Mouse (Mus musculus) embryonic facial prominence, embryonic 11.5 days (tissue): ENCODE results near the gene Shpk. TPM values are rescaled to one million over a fixed set of nuclear protein-coding genes. Genes with fewer than 3 reads are reported as not detected.

Experiments used
- ATAC-seq: fragments of 200-750 bp; cut with Nextera tagmentation; replicated peaks from 2 replicates; pipeline ENCODE4 v1.8.0; 2017; ENCODE audit warnings: low read depth; ENCODE audit not compliant: insufficient number of reproducible peaks, low FRiP score, low TSS enrichment
- DNase-seq: peaks from one replicate; pipeline ENCODE4 v3.0.0-alpha.2; 2015; ENCODE audit warnings: low spot score
- H3K27ac ChIP-seq: fragments of 300-500 bp; sonication (generic); replicated peaks from 2 replicates; pipeline ENCODE4 v1.5.1; 2014; ENCODE audit warnings: mild to moderate bottlenecking, low read depth, low read length, control low read depth
- H3K27me3 ChIP-seq: fragments of 300-500 bp; sonication (generic); 2 replicates; pipeline ENCODE4 v1.6.1; 2014; ENCODE audit warnings: mild to moderate bottlenecking, low read length, moderate library complexity, mixed read lengths; ENCODE audit not compliant: control insufficient read depth, insufficient read depth
- H3K36me3 ChIP-seq: fragments of 300-500 bp; sonication (generic); replicated peaks from 2 replicates; pipeline ENCODE4 v1.6.1; 2014; ENCODE audit warnings: low read depth, mild to moderate bottlenecking, low read length, moderate library complexity, mixed read lengths; ENCODE audit not compliant: control insufficient read depth, insufficient read depth
- H3K4me1 ChIP-seq: fragments of 300-500 bp; sonication (generic); 2 replicates; pipeline ENCODE4 v1.6.1; 2014; ENCODE audit warnings: low read length, mixed read lengths; ENCODE audit not compliant: control insufficient read depth, insufficient read depth
- H3K4me2 ChIP-seq: fragments of 300-500 bp; sonication (generic); 2 replicates; pipeline ENCODE4 v1.6.1; 2014; ENCODE audit warnings: low read depth, mild to moderate bottlenecking, control low read depth, low read length, moderate library complexity
- H3K4me3 ChIP-seq: fragments of 300-500 bp; sonication (generic); 2 replicates; pipeline ENCODE4 v1.5.1; 2014; ENCODE audit warnings: low read depth, low read length, control low read depth
- H3K9ac ChIP-seq: fragments of 300-500 bp; sonication (generic); replicated peaks from 2 replicates; pipeline ENCODE4 v1.6.1; 2014; ENCODE audit warnings: mild to moderate bottlenecking, control low read depth, low read length
- H3K9me3 ChIP-seq: fragments of 300-500 bp; sonication (generic); replicated peaks from 2 replicates; pipeline ENCODE4 v1.6.1; 2016; ENCODE audit warnings: mild to moderate bottlenecking, low read length, inconsistent platforms, mixed read lengths; ENCODE audit not compliant: control insufficient read depth
- WGBS: fragments of 180-500 bp; shearing (Covaris S2); extraction: QIAGEN DNeasy Blood & Tissue Kit; methylation state at CpG from one replicate; pipeline ENCODE4 v1.1.7; 2014; 5-methylcytosine and 5-hydroxymethylcytosine counted together
- polyA plus RNA-seq: library from polyadenylated mRNA; unstranded; fragments of >200 nt; fragmentation: Nextera tagmentation; extraction: Ambion mirVana; gene quantifications from 2 replicates; pipeline ENCODE4 v1.2.1, GENCODE M21; 2014

The Shpk gene
- polyA plus RNA-seq, 1 experiment from 2014 or later, result 1.0 TPM

DNA sequence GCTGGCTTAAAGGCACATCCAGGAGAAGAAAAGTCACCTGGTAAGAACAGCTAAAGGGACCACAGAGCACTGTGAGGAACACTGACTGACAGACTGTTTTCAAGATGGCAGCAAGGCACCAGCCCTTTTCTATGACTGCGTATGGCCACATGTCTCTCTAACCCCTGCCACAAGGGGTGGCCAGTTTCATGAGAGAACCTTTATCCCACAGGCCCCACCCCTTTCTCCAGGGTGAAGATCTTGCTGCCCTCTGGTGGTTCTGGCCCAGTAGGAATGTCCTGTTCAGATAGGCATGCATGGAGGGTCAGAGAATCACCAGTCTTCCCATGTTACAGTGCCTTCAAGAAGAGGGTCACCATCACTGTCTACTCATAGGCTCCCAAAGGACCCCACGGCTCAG lies 24.7 kb downstream of the Shpk start:
- Histone ChIP-seq H3K9ac (no peak overlapping the region), H3K4me2 (no peak overlapping the region), H3K27ac (no peak overlapping the region), H3K4me1 (no peaks in the 10 kb centered on the region), H3K4me3 (no peak overlapping the region), H3K36me3 (no peaks in the 10 kb centered on the region), H3K27me3 (no peaks in the 10 kb centered on the region), H3K9me3 (no peaks in the 10 kb centered on the region)
- DNase-seq (no peak), ATAC-seq (no peak)
- WGBS, result 73% methylated on average over 2 of the region's 2 CpGs

DNA sequence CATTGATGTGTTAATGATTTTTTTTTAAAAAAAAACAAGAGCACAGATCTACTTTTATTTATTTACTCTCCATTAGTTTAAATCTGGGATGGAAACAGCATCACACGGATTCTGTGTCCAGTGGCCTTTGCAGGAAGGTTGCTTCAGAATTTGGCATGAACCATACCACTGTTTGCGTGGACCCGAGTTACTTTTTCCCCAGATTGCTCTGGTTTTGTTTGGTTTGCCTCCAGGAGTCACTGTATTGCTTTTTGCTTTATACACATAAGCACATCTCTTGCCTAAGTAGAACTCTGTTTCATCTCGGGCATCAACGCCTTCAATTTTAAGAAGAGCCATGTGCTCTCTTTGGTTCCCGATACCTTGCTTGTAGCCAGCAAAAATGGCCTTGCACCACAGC lies 26.6 kb downstream of the Shpk start:
- ATAC-seq (no peak), DNase-seq (no peak)
- H3K27ac ChIP-seq, result no peak overlapping the region
- H3K4me3 ChIP-seq, result no peak overlapping the region
- no peaks in the 10 kb centered on the region for H3K4me1 ChIP-seq
- no peaks in the 10 kb centered on the region for H3K36me3 ChIP-seq
- H3K9ac ChIP-seq, result no peak overlapping the region
- no peaks in the 10 kb centered on the region for H3K27me3 ChIP-seq
- H3K4me2 ChIP-seq, result no peak overlapping the region
- 90% methylated on average over 6 of the region's 6 CpGs for WGBS
- H3K9me3 ChIP-seq, result no peaks in the 10 kb centered on the region

DNA sequence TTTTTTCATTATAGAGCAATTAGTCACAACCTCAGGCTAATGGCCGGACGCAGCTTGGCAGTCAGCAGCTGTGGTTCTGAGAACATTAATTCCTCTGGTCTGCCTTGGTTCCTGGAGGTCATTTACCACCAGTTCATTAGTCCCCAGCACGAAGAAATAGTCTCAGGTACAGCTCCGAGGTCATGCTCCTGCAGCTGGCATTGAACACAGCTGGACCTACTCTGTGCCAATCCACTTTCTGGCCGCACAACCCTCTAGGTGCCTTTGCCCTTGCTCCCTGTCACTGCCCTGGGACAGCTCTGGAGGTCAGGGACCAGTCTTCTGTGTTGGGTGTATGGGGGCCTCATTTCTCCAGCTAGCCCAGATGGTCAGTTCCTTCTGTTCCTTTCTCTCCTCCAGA lies 29.6 kb downstream of the Shpk start:
- Histone ChIP-seq H3K27me3 (no peaks in the 10 kb centered on the region), H3K4me1 (no peaks in the 10 kb centered on the region), H3K4me2 (no peak overlapping the region), H3K9me3 (no peaks in the 10 kb centered on the region), H3K9ac (no peak overlapping the region), H3K27ac (no peak overlapping the region), H3K4me3 (no peak overlapping the region), H3K36me3 (no peaks in the 10 kb centered on the region)
- ATAC-seq (no peak), DNase-seq (no peak)
- 84% methylated on average over 5 of the region's 5 CpGs for whole genome bisulfite sequencing

DNA sequence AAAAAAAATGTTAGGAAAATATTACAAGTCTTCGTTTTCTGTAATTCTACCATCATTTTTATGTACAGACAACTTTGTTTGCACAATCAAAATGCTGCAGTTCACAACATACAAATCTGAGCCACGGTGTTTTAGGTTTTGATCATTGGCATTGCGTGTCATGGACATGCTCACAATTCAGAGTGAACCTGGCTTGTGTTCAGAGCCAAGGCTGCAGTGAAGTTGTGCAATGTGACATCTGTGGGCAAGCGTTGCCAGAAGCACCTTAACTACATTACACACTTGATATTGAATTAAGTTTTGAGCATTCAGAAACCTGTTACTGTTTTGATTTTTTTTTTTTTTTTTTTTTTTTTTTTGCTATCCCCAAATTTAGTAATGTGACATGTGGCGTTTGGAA lies 30.8 kb downstream of the Shpk start:
- Histone ChIP-seq H3K4me1 (no peaks in the 10 kb centered on the region), H3K36me3 (no peaks in the 10 kb centered on the region), H3K4me2 (no peak overlapping the region), H3K27me3 (no peaks in the 10 kb centered on the region), H3K9me3 (no peaks in the 10 kb centered on the region), H3K9ac (no peak overlapping the region), H3K27ac (no peak overlapping the region), H3K4me3 (no peak overlapping the region)
- ATAC-seq, result no peak
- WGBS, result 90% methylated on average over 5 of the region's 5 CpGs
- DNase-seq, result no peak

DNA sequence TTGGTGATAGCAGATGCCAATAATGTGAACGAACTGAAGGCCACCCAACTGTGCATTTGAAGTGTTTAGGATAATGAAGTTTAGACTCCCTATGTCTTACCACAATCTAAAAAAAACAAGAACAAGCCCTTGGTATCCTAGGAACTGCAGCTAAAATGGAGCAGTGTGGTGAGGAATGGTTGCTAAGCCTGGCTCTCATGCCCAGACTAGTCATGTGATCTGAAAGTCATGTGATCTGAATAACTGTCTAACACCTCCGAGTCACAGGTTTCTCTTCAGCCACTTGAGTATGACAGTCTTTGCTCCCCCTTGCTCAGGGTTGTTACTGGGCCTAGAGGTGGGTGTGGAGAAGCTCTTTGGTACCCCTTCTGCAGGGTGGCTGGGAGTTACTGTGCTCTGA lies 33.3 kb downstream of the Shpk start:
- H3K9ac ChIP-seq, result no peak overlapping the region
- no peak overlapping the region for H3K27ac ChIP-seq
- H3K4me1 ChIP-seq, result no peaks in the 10 kb centered on the region
- 68% methylated on average over 2 of the region's 2 CpGs for WGBS
- H3K9me3 ChIP-seq, result no peaks in the 10 kb centered on the region
- no peaks in the 10 kb centered on the region for H3K36me3 ChIP-seq
- no peaks in the 10 kb centered on the region for H3K27me3 ChIP-seq
- DNase-seq, result no peak
- H3K4me2 ChIP-seq, result no peak overlapping the region
- no peak overlapping the region for H3K4me3 ChIP-seq
- ATAC-seq, result no peak

DNA sequence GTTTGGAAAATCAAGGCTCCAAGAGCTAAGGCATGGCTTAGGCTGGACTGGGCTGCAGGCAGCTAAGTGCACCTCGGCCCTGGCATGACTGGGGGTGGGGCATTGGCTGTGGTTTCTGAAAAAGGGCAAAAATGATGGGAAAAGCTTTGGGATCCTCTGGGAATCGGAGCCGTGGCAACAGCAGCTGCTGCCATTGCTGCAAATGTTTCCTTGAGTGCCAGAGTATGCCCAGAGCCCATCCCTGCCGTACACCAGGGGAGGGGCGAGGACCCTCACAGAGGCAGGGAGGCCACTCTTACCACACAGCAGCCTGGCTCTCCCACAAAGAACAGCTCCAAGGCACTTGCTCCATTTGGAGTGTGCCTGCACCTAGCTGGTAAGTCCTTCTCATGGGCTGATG lies 34.7 kb downstream of the Shpk start, which contains the start of gene Trpv1:
Gene Trpv1, plus strand, starts transcription at position 301 of the 400 bp plus-strand sequence.
- no peaks in the 10 kb centered on the region for H3K36me3 ChIP-seq
- H3K9me3 ChIP-seq, result no peaks in the 10 kb centered on the region
- H3K4me2 ChIP-seq, result no peak within 1 kb of the TSS
- H3K4me1 ChIP-seq, result no peaks in the 10 kb centered on the region
- H3K27ac ChIP-seq, result no peak within 1 kb of the TSS
- no peaks in the 10 kb centered on the region for H3K27me3 ChIP-seq
- H3K4me3 ChIP-seq, result no peak within 1 kb of the TSS
- no peak within 1 kb of the TSS for H3K9ac ChIP-seq
- no peak for ATAC-seq
- DNase-seq, result no peak
- WGBS, result 71% methylated on average over 5 of the region's 5 CpGs

DNA sequence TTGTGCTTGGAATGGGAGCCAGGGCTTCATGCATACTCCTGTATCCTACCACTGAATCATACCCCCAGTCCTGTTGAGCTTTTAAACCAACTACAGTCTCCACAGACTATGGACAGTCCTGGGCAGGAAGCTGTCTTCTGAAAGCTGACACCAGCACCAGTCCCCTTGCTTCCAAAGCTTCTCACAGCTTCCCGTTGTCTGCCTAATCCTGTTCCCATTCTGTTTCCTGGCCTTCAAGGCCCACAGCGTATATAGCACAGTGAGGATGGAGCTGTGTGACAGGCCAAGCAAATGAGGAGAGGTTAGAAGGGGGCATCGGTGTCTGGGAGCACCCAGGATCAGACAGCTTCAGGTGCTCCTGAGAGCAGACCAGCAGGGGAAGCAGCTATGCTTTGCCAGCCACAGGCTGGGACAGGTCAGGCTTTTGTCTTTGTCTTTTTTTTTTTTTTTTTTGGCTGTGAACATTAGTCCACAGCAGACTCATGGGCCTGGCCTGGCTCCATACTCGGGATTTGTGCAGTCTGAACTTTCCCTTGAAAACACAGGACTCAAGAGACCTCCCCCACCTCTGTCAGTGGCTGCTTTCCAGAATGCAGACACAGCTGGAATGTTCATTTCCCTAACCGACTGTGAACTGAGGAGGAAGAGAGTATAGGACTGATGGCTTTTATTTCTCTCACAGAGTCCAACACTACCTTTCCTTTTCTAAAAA lies 36.9 kb downstream of the Shpk start:
- H3K36me3 ChIP-seq, result no peaks in the 10 kb centered on the region
- H3K4me3 ChIP-seq, result no peak overlapping the region
- H3K9me3 ChIP-seq, result no peaks in the 10 kb centered on the region
- no peak overlapping the region for H3K27ac ChIP-seq
- WGBS, result 35% methylated on average over 5 of the region's 5 CpGs
- DNase-seq (peak; percentile 6), ATAC-seq (no peak)
- no peaks in the 10 kb centered on the region for H3K4me1 ChIP-seq
- H3K4me2 ChIP-seq, result no peak overlapping the region
- no peak overlapping the region for H3K9ac ChIP-seq
- no peaks in the 10 kb centered on the region for H3K27me3 ChIP-seq

DNA sequence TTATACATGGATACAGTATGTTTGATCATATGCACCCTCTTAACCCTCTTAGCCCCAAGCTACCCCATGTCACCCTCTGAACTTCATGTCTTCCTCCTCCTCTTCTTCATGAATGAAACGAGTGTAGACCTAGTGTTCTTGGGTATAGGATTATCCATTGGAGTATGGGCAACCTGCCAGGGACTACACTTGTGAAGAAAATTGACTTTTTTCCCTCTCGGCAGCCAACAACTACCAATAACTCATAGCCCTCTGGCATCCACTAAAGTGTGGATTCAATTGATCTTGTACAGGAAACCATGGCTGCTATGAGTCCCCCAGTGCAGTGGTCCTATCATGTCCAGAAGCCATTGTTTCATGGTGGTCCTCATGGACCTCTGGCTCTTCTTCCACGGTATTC lies 37.5 kb downstream of the Shpk start:
- 76% methylated on average over 3 of the region's 3 CpGs for WGBS

More for the DNA sequence above, 37.5 kb downstream of the Shpk start:
- H3K9me3 ChIP-seq, result no peaks in the 10 kb centered on the region
- no peak for ATAC-seq
- no peak for DNase-seq
- H3K27ac ChIP-seq, result no peak overlapping the region
- H3K36me3 ChIP-seq, result no peaks in the 10 kb centered on the region
- no peak overlapping the region for H3K9ac ChIP-seq
- H3K4me2 ChIP-seq, result no peak overlapping the region
- H3K4me1 ChIP-seq, result no peaks in the 10 kb centered on the region
- no peak overlapping the region for H3K4me3 ChIP-seq
- no peaks in the 10 kb centered on the region for H3K27me3 ChIP-seq
